Mouse (Mus musculus) lung, postnatal 0 days (tissue): ENCODE results near the gene Nol12.

Experiments
- CTCF ChIP-seq: IDR thresholded peaks from 2 replicates; pipeline ENCODE4 v1.5.1; 2016; ENCODE audit warnings: antibody characterized with exemption, mild to moderate bottlenecking
- EP300 ChIP-seq: IDR thresholded peaks from 2 replicates; pipeline ENCODE4 v1.6.1; 2016; ENCODE audit warnings: antibody characterized with exemption, mild to moderate bottlenecking, control low read depth

DNA sequence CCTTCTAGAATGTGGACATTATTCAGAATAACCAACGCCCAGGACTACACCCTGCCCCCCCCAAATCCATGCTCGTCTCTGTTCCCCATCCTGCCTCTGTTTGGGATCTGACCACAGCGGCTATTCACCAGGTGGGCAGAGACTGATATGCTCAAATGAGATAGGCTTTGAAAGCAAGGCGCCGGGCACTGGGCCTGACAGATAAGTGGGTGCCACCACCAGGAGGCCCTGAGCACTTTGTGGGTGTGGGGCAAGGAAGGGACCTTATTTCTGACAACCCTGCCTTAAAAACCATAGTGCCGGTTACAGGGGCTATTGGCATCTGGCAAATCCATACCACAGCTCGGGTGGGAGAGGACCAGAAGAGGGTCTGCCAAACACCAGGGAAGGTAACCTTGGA is 12.0 kb upstream of the Nol12 start:
- TF ChIP-seq CTCF (no peak), EP300 (no peak)
